Mouse (Mus musculus) intestine, postnatal 0 days (tissue): ENCODE measurements around the gene Plxdc2. TPM values are rescaled to one million over a fixed set of nuclear protein-coding genes. Genes with fewer than 3 reads are reported as not detected.
A peak's percentile ranks its signal among the peaks of the same experiment; 100 is the strongest.

Experiments used
- ATAC-seq: fragments of 200-750 bp; cut with Nextera tagmentation; 2 replicates; pipeline ENCODE4 v1.8.0; 2017; ENCODE audit warnings: mild to moderate bottlenecking, moderate TSS enrichment, moderate library complexity
- H3K27ac ChIP-seq: fragments of 300-500 bp; sonication (generic); 2 replicates; pipeline ENCODE4 v1.5.1; 2014; ENCODE audit warnings: mild to moderate bottlenecking, low read depth, low read length, moderate library complexity
- H3K27me3 ChIP-seq: fragments of 300-500 bp; sonication (generic); replicated peaks from 2 replicates; pipeline ENCODE4 v1.6.1; 2014; ENCODE audit warnings: low read length, mixed read lengths; ENCODE audit not compliant: control insufficient read depth, insufficient read depth
- H3K36me3 ChIP-seq: fragments of 300-500 bp; sonication (generic); 2 replicates; pipeline ENCODE4 v1.6.1; 2014; ENCODE audit warnings: mild to moderate bottlenecking, moderate library complexity; ENCODE audit not compliant: control insufficient read depth, insufficient read depth
- H3K4me1 ChIP-seq: fragments of 300-500 bp; sonication (generic); replicated peaks from 2 replicates; pipeline ENCODE4 v1.6.1; 2014; ENCODE audit warnings: antibody characterized with exemption, low read length, mixed read lengths; ENCODE audit not compliant: control insufficient read depth, insufficient read depth
- H3K4me2 ChIP-seq: fragments of 300-500 bp; sonication (generic); replicated peaks from 2 replicates; pipeline ENCODE4 v1.6.1; 2014; ENCODE audit warnings: low read depth, mild to moderate bottlenecking, moderate library complexity
- H3K4me3 ChIP-seq: fragments of 300-500 bp; sonication (generic); 2 replicates; pipeline ENCODE4 v1.5.1; 2014; ENCODE audit warnings: low read depth, low read length
- H3K9ac ChIP-seq: fragments of 300-500 bp; sonication (generic); 2 replicates; pipeline ENCODE4 v1.6.1; 2014; ENCODE audit warnings: mild to moderate bottlenecking, low read depth, low read length
- H3K9me3 ChIP-seq: fragments of 300-500 bp; sonication (generic); 2 replicates; pipeline ENCODE4 v1.6.1; 2016; ENCODE audit warnings: mixed run types; ENCODE audit not compliant: control insufficient read depth
- CTCF ChIP-seq: sonication (generic); IDR thresholded peaks from 2 replicates; pipeline ENCODE4 v1.5.1; 2016; ENCODE audit warnings: low read depth, mild to moderate bottlenecking, control low read depth, antibody characterized with exemption, moderate library complexity
- WGBS: fragments of 180-500 bp; shearing (Covaris S2); extraction: QIAGEN DNeasy Blood & Tissue Kit; methylation state at CpG from one replicate; pipeline ENCODE4 v1.1.7; 2014; 5-methylcytosine and 5-hydroxymethylcytosine counted together
- polyA plus RNA-seq: library from polyadenylated mRNA; unstranded; fragments of >200 nt; fragmentation: Nextera tagmentation; extraction: Ambion mirVana; gene quantifications from 2 replicates; pipeline ENCODE4 v1.2.1, GENCODE M21; 2015

The Plxdc2 gene
- polyA plus RNA-seq, 1 experiment from 2014 or later = 4.2 TPM

DNA sequence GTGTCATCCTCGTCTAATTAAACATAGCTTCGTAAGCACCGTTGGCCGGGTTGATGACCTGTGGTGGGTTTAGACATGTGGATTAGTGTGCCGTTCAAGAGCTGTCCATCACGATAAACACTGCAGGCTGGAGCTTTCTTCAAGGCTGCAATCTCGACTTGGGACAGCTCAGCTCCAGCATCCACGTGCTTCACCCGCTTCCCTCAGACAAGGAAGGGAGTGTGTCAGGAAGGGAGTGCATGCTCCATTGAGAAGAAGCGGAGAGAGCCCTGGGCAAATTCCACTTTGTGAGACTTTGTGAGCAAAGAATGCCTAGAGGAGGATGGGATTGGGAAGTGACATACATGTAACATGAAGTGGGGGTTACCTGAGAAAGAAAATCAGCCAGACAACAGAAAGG, 42.8 kb downstream of the Plxdc2 start:
- Histone ChIP-seq H3K4me1 (no peaks in the 10 kb centered on the region), H3K27me3 (no peaks in the 10 kb centered on the region), H3K27ac (no peak overlapping the region), H3K36me3 (no peaks in the 10 kb centered on the region), H3K4me3 (no peak overlapping the region), H3K4me2 (no peak overlapping the region), H3K9ac (no peak overlapping the region), H3K9me3 (no peaks in the 10 kb centered on the region)
- TF ChIP-seq CTCF = no peak
- ATAC-seq = peak; percentile 28; the same call in 1 of the 2 replicates
- WGBS = 55% methylated on average over 10 of the region's 10 CpGs

- Histone ChIP-seq H3K9ac (no peak overlapping the region), H3K4me1 (no peaks in the 10 kb centered on the region), H3K36me3 (no peaks in the 10 kb centered on the region), H3K27ac (no peak overlapping the region), H3K4me2 (no peak overlapping the region), H3K4me3 (no peak overlapping the region), H3K9me3 (no peaks in the 10 kb centered on the region), H3K27me3 (no peaks in the 10 kb centered on the region)
- no peak for TF ChIP-seq CTCF
- 68% methylated on average over 2 of the region's 2 CpGs for WGBS
- no peak for ATAC-seq
Observed at GRCm38 (mm10) chr2:16406508-16406907, 50.4 kb downstream of the Plxdc2 start.

- no peak for ATAC-seq
Observed at GRCm38 (mm10) chr2:16414340-16414976, 58.4 kb downstream of the Plxdc2 start.

DNA sequence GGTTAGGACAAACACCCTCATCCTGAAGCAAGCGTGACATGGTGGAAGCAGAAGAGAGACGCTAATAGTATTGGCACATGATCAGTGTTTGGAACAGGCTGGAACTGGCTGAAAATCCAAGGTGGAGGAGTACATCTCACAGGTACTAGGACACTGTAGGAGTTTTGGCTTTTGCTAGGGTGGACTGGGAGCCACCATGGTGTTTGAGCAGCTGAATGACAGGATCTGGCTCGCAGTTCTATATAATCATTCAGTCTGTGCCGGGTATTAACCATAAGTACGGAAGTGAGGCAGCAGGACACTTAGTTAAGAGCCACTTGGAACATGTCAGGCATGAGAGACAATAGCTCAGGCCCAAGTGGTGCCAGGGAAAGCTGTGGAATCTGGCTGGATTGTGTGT, 82.9 kb downstream of the Plxdc2 start:
- no peak overlapping the region for H3K4me3 ChIP-seq
- no peak for TF ChIP-seq CTCF
- WGBS = 90% methylated on average over 5 of the region's 5 CpGs

More at GRCm38 (mm10) chr2:16414340-16414976, 58.4 kb downstream of the Plxdc2 start:
- Histone ChIP-seq H3K9ac (no peak overlapping the region), H3K27ac (no peak overlapping the region), H3K4me1 (no peaks in the 10 kb centered on the region), H3K4me3 (no peak overlapping the region), H3K27me3 (no peaks in the 10 kb centered on the region), H3K4me2 (no peak overlapping the region), H3K36me3 (no peaks in the 10 kb centered on the region), H3K9me3 (no peaks in the 10 kb centered on the region)
- WGBS = 21% methylated on average over 3 of the region's 3 CpGs
- no peak for TF ChIP-seq CTCF

GRCm38 (mm10) chr2:16442643-16443042, 86.5 kb downstream of the Plxdc2 start:
- H3K27ac ChIP-seq = no peak overlapping the region
- WGBS = 59% methylated on average over 2 of the region's 2 CpGs
- no peaks in the 10 kb centered on the region for H3K4me1 ChIP-seq
- no peaks in the 10 kb centered on the region for H3K27me3 ChIP-seq
- H3K36me3 ChIP-seq = no peaks in the 10 kb centered on the region
- H3K4me2 ChIP-seq = no peak overlapping the region
- TF ChIP-seq CTCF = no peak
- no peak overlapping the region for H3K9ac ChIP-seq
- no peak overlapping the region for H3K4me3 ChIP-seq
- ATAC-seq = no peak
- H3K9me3 ChIP-seq = no peaks in the 10 kb centered on the region

More for the DNA sequence above, 82.9 kb downstream of the Plxdc2 start:
- Histone ChIP-seq H3K4me2 (no peak overlapping the region), H3K27me3 (no peaks in the 10 kb centered on the region), H3K9ac (no peak overlapping the region), H3K27ac (no peak overlapping the region), H3K36me3 (no peaks in the 10 kb centered on the region), H3K4me1 (no peaks in the 10 kb centered on the region), H3K9me3 (no peaks in the 10 kb centered on the region)
- ATAC-seq = no peak

- H3K9ac ChIP-seq = no peak overlapping the region
- no peak overlapping the region for H3K27ac ChIP-seq
- no peaks in the 10 kb centered on the region for H3K36me3 ChIP-seq
- ATAC-seq = no peak
- H3K27me3 ChIP-seq = no peaks in the 10 kb centered on the region
- 77% methylated on average over 4 of the region's 4 CpGs for WGBS
- H3K4me1 ChIP-seq = no peaks in the 10 kb centered on the region
- H3K9me3 ChIP-seq = no peaks in the 10 kb centered on the region
- no peak for TF ChIP-seq CTCF
- H3K4me2 ChIP-seq = no peak overlapping the region
- H3K4me3 ChIP-seq = no peak overlapping the region
Observed at GRCm38 (mm10) chr2:16447936-16448335, 91.8 kb downstream of the Plxdc2 start.
